Mouse (Mus musculus) spleen, postnatal 10 days (tissue): Measurements from ENCODE around the gene Itpr2.

Experiments
- DNase-seq, 2 experiments: peaks; one replicate each; pipeline ENCODE4 v3.0.0; 2021 to 2022; ENCODE audit warnings: low spot score in 2 of 2

The Itpr2 gene

DNA sequence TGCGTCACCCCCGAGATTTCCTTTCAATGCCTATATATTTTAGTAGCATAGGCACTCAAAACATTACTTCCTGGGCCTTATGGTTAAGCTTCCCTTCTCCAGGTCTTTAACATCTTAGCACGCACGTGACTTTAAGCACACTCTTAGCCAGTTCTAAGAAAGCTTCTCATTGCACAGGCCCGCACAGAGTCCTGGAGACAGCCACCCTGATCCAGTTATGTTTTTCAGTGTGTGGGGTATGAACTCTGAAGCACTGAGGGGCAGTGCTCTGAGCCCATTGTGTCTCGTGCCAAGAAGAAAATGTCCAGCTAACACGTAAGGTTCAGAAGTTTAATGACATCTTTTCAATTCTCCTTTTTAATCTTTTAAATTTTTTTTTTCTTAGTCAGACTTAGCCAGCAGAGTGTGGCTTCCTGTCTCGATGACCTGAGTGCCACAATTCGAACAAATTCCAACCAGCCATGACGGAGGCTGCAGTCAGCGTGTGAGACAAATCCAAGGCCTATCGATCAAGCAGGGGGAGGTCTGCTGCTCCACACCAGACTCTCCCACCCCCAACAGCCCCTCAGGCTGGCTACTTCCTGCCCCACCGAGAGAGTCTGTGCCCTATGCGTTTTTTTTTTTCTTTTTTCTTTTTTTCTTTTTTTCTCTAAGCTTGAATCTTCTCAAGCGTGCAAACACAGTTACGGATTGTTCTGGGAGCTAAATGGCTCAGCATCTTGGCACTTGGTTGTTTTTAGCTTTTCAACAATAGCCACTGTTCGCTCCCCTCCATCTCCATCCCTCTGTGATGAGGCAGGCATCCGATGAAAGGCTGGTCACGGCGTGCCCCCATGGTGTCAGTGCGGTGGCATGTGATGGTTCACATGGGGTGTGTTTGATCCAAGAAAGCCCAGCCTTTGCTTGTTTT is 390.9 kb downstream of the Itpr2 start:
- DNase-seq = no peak

DNA sequence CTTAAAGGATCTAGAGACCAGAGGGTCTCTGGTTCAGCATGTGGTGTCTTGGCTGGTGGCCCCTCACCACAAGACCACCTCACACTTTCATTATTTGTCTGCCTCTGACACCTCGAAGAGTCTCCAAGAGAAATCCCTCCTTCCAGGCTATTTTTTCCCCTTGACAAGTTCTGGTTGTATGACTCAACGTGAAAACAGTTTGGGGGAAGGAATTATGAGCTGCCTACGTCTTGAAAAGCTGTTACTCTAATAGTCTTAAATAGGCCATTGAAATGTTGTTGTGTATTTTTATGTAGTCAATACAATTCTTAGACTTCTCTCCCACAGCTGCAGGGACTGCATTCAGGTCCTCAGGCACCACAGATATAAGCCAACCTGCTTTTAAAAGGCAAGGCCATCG is 391.6 kb downstream of the Itpr2 start:
- no peak for DNase-seq

DNA sequence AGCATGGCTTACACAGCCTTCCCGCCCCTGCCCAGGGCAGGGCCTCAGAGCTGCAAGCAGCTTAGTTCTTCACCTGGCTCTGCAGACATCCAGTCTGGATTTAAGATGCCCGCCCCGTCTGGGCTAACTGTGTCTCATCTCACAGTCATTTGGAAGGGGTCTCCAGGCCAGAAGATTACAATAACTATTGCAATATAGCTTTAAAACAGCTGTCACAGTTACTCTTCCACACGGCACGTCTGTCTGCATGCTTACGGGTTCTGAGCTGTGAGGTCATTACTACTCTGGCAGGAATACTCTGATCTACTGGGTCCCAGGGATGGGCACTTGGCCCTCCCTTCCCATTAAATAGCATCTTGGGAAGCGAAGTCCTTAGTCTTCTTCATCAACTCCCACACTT is 393.3 kb downstream of the Itpr2 start:
- no peak for DNase-seq

DNA sequence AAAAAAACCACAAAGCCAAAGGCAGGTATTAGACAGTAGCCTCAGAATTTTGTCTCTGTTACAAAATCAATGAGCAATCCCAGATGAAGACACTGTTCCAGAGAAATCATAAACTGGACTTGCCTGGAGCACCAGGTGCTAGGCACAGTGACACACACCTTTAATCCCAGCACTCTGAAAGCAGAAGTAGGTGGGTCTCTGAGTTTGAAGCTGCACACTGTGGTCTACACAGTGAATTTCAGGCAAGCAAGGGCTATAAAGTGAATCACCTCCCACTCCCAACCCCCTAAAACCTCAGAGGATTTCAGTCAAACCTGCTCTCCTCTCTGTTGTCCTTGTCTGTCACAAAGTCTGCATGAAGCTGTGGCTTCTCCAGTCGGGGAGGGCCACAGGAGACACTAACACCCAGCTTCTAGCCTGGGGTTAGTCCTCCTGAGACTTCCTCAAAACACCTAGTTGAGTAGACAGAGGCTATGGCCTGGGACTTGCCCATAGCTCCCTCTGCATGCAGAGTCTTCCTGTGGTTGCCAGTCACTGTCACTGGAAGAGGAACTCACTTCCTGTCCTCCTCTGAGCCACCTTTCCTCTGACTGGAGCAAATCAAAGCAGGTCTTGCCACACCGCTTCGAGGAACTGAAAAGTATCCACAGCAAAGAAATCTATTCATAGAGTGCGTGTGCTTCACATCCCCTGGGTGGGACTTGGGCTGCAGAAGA is 394.7 kb downstream of the Itpr2 start:
- DNase-seq = no peak

DNA sequence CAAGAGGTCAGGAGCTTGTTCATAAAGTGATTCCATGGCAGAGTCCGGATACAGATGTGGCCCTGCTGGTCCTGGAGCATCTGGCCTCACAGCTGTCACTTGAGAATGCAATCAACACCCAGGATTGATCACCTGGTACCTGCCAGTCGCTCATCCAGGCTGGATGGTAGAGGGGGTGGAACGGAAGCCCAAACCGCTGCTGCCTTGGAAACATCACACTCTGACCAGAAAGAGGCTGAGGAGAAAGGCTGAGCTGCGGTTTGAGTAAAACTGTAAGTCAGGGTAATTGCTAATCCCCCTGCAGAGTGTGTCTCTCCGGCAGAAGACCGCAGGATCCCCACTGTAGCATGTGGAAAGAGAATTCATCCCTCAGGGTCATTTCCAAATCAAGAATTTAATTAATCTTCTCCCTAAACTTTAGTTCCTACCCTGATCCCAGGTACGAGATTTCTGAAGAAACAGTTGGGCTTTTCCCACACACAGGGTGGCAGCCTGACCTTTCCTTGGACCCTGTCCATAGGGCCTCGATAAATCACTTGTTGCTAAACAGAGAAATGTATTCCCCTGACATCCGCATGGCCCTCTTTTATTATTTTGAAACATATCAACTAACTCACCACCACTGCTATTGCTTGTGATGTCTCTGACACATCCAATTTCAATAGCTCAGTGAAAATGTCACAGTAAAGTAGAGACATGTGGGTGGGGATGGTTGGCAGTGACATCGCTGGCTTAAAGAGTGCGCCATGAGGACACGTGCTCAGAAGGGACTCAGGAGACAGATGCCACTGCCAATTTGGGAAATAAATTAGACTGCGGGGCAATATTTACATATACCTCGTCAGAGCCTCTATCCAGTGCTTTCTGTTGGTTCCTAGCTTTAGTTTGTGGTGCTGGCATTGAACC is 418.7 kb downstream of the Itpr2 start:
- DNase-seq = no peak

DNA sequence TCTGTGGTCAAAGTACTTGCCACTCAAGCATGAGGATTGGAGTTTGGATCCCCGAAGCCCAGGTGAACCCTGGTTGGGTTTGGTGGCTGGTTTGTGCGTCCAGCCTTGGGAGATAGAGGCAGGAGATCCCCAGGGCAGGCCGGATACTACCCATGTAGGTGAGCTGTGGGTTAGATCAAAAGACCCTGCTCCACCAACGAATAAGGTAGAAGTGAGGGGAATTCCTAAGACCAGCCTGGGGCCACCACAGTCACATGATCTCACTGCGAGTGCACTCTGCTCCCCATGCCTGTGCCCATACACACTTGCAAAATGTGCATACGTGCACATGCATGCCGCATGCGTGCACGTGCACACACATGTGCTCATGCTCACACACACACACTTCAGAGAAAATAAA is 419.5 kb downstream of the Itpr2 start:
- no peak for DNase-seq

DNA sequence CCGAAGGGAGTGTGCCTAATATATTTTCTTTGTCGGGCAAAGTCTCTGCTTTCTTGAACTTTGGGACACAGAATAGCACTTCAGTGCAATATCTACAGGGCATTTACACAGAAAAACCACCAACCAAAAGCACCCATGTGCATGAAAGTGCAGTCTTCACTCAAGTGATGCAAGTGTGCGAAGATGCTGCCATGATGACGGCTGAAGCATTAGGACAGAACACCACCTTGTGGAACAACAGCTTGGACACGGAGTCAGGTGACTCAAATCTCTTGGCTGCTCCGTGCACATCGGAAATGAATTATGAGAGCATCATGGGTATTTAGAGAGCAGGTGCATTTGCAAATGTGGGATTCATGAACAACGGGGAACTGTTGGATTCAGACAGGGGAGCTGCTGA is 420.4 kb downstream of the Itpr2 start:
- no peak for DNase-seq

DNA sequence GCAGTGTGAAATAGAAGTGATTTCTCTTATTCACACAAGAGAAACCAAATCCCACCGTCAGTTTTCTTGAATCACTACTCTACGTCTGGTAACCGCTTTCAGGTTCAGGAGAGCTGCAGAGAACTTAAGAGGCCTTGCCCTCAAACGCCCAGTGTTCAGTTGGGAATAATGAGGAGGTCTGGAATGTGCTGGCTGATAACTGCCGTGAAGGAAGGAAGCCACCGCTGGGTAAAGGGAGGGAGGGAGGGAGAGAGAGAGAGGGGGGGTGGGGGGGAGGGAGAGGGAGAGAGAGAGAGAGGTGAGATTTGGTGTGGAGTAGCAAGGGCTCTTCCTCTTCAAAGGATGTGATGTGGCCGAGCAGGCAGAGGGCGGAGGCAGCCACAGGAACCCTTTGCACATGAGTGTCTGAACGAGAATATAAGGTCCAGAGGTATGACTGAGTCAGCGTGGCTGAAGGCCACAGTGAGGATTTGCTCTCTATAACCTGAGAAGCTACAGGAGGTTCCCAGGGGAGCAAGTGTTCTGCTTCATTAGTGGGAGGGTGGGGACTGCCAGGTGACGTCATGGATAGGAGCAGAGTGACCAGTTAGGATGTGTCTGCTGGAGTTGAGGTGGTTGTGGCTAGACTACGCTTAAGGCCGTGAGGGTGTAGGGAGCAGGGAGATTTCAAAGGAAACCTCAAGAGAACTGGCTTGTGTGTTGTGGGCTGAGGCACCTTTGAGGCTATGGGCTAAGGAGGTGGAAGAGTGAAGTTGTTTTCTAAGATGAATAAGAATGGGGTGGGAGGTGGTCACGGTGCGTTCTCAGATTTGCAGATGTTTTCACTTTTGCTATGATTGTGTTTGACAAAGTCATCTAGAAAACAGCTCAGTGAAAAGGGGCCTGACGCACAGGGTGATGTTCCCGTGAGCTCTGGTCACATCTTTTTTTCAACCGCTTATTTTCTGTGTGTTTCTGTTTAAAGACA is 421.2 kb downstream of the Itpr2 start:
- no peak for DNase-seq

DNA sequence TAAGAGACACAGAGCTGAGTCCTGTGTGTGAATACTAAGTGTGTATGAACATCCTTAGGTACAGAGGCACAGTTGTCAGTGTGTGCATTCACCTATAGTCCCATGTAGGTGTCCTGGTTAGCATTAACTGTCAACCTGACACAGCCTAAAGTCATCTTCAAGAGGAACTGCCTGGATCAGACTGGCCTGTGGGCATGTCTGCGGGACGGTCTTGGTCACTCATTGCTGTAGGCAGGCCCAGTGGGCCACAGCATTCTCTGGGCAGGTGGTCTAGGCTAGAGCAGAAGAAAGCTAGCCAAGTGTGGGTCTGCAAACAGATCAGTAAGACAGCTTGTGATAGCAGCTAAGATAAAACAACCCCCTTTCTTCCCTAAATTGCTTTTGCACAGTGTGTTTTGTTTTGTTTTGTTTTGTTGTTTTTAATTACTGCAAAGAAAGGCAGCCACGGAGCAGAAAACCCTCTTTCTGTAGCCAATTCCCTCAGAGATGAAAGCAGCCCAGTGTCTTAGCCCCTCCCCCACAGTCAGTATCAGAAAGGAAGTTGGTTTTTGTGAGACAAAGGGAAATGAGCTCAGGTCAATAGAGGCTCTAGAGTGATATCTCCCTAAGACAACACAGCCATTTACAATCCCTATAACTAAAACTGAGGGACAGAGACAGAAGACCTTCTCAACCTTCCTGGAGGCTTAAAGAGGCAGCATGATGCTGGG is 422.1 kb downstream of the Itpr2 start:
- DNase-seq = peak in 1 of 2 experiments; percentile 58

DNA sequence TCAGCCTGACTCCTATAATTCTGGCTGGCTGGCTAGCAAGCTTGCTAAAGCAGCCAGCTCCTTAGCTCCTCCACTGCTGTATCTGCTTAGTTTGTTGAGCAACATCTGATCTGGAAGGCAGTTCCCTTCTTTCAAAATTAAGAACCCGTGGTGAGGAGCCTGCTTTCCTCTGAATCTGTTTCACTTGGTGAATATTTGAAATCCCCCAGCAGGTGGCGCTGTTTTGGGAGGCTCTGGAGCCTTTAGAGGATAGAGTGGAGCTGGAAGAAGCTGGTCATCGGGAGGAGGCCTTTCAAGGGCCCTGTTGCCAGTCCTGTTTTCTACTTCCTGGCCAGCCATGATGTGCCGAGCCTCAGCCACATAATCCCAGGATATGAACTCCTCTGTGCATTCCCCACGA is 422.8 kb downstream of the Itpr2 start:
- peak; percentile 68 to 87 for DNase-seq

DNA sequence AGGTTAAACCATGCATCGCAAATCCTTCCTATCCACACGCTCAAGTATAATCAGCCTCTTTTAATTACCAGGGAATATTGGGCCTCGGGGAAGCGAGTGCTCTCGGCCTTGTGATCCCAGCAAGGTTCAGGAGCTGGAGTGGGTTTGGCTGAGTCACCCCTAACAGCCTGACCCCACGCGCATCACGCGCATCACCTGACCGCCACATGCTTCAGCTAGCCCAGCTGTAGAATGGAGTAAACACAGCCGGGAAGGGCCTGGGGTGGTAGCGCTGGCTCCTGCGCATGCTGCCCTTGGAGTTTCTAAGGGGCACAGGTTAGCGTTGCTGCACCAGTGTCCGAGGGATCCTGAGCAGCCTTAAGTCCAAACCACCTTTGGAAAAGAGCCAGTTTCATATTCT is 423.9 kb downstream of the Itpr2 start:
- no peak for DNase-seq

DNA sequence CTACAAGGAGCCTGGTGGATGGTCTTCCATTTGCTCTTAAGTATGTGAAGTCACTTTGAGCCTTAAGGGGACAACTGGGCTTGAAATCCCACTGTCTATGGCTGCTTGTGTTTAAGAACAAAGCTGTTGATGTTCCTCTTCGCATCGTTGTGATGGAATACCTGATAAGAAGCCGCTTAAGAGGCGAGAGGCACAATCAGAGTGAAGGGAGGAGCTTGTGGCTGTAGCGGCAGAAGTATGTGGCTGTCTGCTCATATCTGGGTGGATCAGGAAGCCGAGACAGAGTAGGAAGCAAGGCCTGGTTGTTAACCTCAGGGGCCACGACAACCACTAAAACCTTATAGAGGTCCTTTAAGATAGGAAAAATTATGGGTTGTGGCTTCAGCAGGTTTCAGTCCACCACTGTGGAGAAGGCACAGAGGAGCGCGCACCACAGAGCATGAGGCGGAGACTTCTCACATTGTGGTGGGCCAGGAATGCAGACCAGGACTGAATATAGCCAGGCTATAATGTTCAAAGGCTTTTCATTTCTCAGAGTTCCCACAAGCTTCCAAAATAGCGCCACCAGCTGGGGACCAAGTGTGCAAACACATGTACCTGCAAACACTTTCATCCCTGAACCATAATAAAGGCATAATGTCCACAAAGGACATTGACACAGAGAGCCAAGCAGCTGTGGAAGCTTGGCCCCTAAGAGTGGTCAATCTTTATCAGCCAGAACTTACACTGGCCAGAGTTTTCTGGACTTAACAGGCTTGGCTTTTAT is 424.7 kb downstream of the Itpr2 start:
- DNase-seq = no peak

DNA sequence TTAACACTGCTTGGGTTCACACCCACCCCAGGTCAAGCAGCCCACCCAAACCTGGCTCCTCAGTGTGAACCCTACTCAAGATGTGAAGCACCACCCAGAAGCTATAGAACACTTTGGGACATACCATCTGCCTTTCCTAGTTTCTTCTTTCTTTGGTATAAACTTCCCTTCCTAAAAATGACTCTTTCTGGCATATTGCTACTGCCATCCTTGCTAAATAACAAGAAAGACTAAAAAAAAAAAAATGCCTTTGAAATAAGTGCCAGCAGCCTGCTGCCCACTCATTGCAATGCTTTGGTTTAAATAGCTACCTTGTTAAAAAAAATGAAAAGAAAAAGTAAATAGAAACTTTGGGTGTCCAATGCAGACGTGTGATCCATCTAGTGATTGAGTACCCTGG is 429.2 kb downstream of the Itpr2 start:
- DNase-seq = no peak

DNA sequence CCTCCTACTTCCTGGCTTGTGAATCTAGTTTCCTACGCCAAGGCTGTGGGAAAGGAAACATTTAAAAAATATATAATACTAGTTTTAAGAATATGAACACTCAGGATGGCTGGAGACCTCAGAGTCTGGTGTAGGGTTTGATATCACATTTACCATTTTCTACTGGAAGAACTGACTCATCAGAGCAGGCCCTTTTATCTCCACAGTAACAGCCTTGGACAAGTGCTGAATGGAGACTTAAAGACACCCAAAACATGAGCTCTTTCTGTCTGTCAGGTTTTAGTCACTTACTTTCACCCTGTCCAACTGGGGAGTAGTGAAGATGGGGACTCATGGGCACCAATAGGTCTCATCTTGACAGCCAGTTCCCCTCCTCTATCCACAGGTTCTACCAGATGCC is 430.1 kb downstream of the Itpr2 start:
- no peak for DNase-seq
